Mouse (Mus musculus) brown adipose tissue, adult 24 weeks (tissue): Measurements from ENCODE around the gene Pilrb1. TPM values are rescaled to one million over a fixed set of nuclear protein-coding genes. Genes with fewer than 3 reads are reported as not detected.
"Not testable (repeated sequence)": the region's sequence is repeated elsewhere in the genome, so short reads cannot be mapped to it uniquely, and the experiment has no call there.

Source experiments
- H3K27ac ChIP-seq: fragments of 200-500 bp; replicated peaks from 2 replicates; pipeline ENCODE4 v1.5.1; 2012; ENCODE audit warnings: low read depth, mild to moderate bottlenecking, low read length
- H3K4me1 ChIP-seq: fragments of 200-500 bp; 2 replicates; pipeline ENCODE4 v1.6.1; 2012; ENCODE audit warnings: low read length, mixed read lengths; ENCODE audit not compliant: control insufficient read depth, insufficient read depth, insufficient read length
- H3K4me3 ChIP-seq: fragments of 200-500 bp; 2 replicates; pipeline ENCODE4 v1.5.1; 2012; ENCODE audit warnings: low read depth, mild to moderate bottlenecking, low read length, moderate library complexity; ENCODE audit not compliant: insufficient read depth
- polyA plus RNA-seq: library from polyadenylated mRNA; stranded (reverse); fragments of >200 nt; gene quantifications from 2 replicates; pipeline ENCODE4 v1.2.4, GENCODE M21; 2012; ENCODE audit not compliant: missing spikeins, insufficient read depth, insufficient read length

Pilrb1 gene
- polyA plus RNA-seq, 1 experiment = 1.4 TPM

- H3K4me3 ChIP-seq, H3K4me1 ChIP-seq: not testable (repeated sequence)
These were observed 7.6 kb downstream of the Pilrb1 start for GRCm38 (mm10) chr5:137850313-137850712.

GRCm38 (mm10) chr5:137837110-137837509 lies 20.8 kb downstream of the Pilrb1 start:
- not testable (repeated sequence) for H3K27ac ChIP-seq, H3K4me1 ChIP-seq, H3K4me3 ChIP-seq

More at GRCm38 (mm10) chr5:137850313-137850712, 7.6 kb downstream of the Pilrb1 start:
- H3K27ac ChIP-seq = not testable (repeated sequence)

DNA sequence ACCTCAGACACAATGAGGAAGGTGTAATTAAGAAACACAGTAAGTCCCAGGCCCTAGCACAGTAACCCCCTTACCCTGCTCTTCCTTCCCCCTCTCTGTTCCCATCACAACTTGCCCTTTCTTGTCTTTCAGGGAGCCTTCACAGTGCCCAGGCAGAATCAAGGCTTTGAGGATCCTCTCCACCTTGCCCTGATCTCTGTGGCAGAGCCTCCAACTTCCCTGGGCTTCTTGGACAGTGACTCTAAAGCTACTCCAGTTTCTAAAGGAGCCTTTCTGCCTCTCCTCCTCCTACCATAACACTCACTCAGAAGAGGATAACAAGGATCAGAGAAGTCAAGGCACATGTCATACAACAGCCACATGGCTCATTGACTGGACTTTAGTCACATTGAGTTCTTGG lies 21.3 kb downstream of the Pilrb1 start:
- H3K4me1 ChIP-seq = peaks cover 5% of the 10 kb centered on the region; the same call in 1 of the 2 replicates
- H3K4me3 ChIP-seq = no peak overlapping the region
- H3K27ac ChIP-seq = no peak overlapping the region; the same call in 1 of the 2 replicates

- not testable (repeated sequence) for H3K27ac ChIP-seq, H3K4me1 ChIP-seq, H3K4me3 ChIP-seq
These were observed 21.9 kb downstream of the Pilrb1 start, which contains the start of gene Pilra for GRCm38 (mm10) chr5:137835966-137836520. Gene Pilra (minus strand): TSS chr5:137836281.

- Histone ChIP-seq H3K27ac (no peak overlapping the region), H3K4me3 (no peak overlapping the region), H3K4me1 (peaks cover 9% of the 10 kb centered on the region; the same call in 1 of the 2 replicates)
These were observed 24.4 kb downstream of the Pilrb1 start for GRCm38 (mm10) chr5:137833500-137833899.

GRCm38 (mm10) chr5:137831506-137831905 lies 26.4 kb downstream of the Pilrb1 start:
- Histone ChIP-seq H3K4me1 (peaks cover 9% of the 10 kb centered on the region; the same call in 1 of the 2 replicates), H3K27ac (no peak overlapping the region), H3K4me3 (no peak overlapping the region)

GRCm38 (mm10) chr5:137831106-137831505 lies 26.8 kb downstream of the Pilrb1 start:
- no peak overlapping the region for H3K4me3 ChIP-seq
- H3K27ac ChIP-seq = no peak overlapping the region
- H3K4me1 ChIP-seq = peaks cover 9% of the 10 kb centered on the region; the same call in 1 of the 2 replicates

DNA sequence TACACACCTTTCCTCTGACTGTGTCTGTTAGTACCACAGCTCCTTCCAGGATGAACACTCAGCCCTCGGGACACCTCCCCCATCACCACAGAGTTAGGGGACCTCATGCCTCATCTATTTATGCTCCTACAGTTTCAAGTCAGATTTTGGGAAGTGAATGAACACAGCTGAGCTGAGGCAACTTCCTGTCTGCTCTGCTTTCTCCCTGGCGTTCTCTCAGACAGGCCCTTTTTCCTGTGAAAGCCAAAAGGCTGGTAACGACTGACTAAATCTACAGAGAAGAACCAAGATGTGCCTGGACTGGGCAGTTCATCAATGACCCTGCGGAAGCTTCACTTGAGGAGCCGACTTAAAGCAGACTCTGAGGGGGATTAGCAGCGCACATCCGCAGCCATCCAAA lies 27.7 kb downstream of the Pilrb1 start:
- H3K4me3 ChIP-seq = no peak overlapping the region
- H3K27ac ChIP-seq = no peak overlapping the region
- peaks cover 9% of the 10 kb centered on the region; the same call in 1 of the 2 replicates for H3K4me1 ChIP-seq

DNA sequence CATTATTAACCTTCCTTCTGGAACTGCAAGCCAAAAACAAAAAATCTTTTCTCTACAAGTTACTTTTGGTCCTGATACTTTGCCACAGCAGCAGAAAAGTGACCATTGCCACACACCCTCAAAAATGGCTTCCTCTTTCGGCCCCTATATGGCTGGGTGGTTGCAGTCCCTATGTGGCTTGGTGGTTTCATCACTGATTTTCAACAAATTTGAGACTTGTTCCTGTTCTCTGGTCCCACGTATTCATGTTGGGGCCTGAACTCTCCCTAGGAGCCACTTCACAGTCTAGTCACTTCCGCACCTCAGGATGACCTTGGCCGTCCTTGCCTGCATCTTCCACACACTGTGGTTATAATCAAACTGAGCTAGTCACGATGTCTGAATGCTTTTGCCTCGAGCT lies 29.2 kb downstream of the Pilrb1 start:
- Histone ChIP-seq H3K27ac (no peak overlapping the region), H3K4me1 (peaks cover 7% of the 10 kb centered on the region; the same call in 1 of the 2 replicates), H3K4me3 (no peak overlapping the region)

DNA sequence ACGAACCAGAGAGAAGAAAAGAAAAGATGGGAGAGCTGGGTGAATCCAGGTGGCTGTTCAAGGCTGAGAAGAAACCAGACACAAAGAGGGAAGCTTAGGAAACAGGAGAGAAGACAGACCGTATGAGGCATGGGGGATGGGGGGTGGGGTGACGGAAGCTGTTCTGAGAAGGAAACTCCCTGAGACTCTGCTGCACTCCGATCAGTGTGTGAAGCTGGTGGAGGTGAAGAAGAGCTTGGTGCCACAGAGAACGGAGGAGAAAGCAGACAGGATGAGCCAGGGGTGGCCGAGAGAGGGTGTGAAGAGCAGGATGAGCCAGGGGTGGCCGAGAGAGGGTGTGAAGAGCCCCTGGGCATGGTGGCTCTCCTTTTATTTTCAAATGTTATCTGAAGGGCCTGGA lies 31.5 kb downstream of the Pilrb1 start:
- H3K27ac ChIP-seq = no peak overlapping the region
- no peak overlapping the region for H3K4me3 ChIP-seq
- H3K4me1 ChIP-seq = peaks cover 4% of the 10 kb centered on the region; the same call in 1 of the 2 replicates

DNA sequence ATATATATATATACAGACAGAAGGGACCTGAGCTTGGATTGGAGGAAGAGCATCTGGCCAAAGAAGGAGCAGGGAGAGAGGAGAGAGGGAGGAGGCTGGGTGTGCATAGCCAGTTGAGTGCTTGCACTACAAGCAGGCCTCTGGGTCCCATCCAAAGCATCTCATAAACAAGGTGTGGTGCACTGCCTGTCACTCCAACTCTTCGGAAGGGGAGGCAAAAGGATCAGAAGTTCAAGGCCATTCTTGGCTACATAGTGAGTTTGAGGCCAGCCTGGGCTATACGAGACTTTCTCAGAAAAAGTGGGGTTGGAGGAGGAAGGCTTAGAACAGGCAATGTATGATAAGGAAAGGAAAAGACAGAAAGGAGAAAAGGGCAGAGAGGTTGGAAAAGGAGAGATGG lies 31.9 kb downstream of the Pilrb1 start:
- H3K4me3 ChIP-seq = no peak overlapping the region
- H3K4me1 ChIP-seq = peaks cover 1% of the 10 kb centered on the region; the same call in 1 of the 2 replicates
- no peak overlapping the region for H3K27ac ChIP-seq

DNA sequence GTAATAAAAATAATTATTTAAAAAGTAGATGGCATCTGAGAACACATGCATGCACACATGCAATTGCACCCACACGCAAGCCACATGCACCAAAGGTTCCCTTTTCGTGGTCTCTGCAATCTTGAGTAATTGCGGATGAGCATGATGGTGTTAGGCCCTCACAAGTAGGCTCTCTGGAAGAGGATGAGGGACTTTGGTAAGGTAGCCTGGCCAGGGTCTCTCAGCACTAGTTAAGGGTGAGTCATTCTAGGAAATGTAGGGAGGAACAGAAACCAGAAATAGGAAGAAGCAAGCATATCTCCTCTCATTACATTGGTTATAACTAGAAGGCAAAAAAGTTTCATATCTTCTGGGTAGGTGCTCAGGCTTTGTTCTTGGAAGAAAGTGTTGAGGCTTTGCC lies 32.9 kb downstream of the Pilrb1 start:
- Histone ChIP-seq H3K27ac (no peak overlapping the region), H3K4me1 (no peaks in the 10 kb centered on the region), H3K4me3 (no peak overlapping the region)

GRCm38 (mm10) chr5:137823455-137824045 lies 34.4 kb downstream of the Pilrb1 start:
- Histone ChIP-seq H3K4me3 (no peak overlapping the region), H3K4me1 (no peaks in the 10 kb centered on the region), H3K27ac (no peak overlapping the region)

- no peak overlapping the region for H3K4me3 ChIP-seq
- H3K4me1 ChIP-seq = no peaks in the 10 kb centered on the region
- H3K27ac ChIP-seq = no peak overlapping the region
These were observed 35.3 kb downstream of the Pilrb1 start for GRCm38 (mm10) chr5:137822602-137823001.

GRCm38 (mm10) chr5:137822126-137822525 lies 35.8 kb downstream of the Pilrb1 start:
- Histone ChIP-seq H3K4me1 (no peaks in the 10 kb centered on the region), H3K4me3 (no peak overlapping the region), H3K27ac (no peak overlapping the region)
